Mouse (Mus musculus) right cerebral cortex, postnatal 25 days (tissue): ENCODE measurements around the gene Zfp1.
"Not testable (repeated sequence)": the region's sequence is repeated elsewhere in the genome, so short reads cannot be mapped to it uniquely, and the experiment has no call there.

Source experiments
- DNase-seq: peaks from one replicate; pipeline ENCODE4 v3.0.0; 2022

Gene Zfp1

DNA sequence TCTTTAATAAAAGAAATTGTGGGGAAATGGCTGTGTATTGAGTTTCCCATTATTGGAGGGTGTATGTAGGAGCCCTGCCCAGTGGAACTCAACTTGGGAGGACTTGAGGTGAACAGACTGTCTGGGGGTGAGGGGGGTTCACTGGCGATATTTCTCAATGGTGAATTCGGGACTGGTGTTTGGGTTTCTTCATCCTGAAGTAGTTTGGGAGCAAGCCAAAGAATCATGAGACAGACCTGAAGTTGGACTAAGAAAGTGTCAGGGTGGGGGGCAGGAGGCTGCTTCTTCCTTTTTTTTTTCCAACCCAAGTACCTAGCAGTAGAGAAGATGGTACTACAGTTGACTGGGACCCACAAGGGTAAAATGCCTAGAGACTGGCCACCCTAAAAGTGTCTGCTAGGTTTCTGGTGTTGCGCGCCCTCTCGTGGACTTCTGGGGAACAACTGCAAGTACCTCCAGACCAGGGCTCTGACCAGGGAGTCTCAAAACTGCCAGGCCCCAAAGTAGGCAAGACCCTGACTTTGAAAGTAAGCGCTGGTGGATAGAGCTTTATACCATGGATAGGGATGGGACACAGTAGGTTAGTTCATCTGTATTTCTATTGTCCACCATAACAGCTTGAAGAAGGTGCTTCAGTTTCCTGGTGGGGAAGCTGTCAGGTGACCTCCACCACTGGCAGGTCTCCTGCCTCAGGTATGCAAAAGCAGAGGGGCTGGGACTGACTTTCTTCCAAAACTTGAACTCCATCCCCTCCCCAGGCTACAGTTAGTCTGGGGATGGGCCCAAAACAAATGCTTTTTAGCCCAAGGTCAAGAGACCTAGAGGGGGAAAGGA is 17.3 kb upstream of the Zfp1 start:
- no peak for DNase-seq

DNA sequence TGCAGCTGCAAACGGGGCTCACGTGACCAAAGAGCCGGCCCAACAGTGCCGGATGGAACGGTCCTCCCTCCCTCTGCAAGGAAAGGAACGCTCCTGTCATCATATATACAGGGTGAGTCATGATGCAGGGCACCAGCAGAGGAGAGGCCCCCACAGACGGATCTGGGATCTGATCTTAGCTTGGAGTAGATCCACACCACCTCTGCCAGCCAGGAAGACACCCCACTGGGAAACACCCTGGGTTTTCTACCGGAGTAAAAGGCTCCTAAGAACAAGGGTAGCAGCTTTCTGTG is 16.7 kb upstream of the Zfp1 start:
- no peak for DNase-seq

DNA sequence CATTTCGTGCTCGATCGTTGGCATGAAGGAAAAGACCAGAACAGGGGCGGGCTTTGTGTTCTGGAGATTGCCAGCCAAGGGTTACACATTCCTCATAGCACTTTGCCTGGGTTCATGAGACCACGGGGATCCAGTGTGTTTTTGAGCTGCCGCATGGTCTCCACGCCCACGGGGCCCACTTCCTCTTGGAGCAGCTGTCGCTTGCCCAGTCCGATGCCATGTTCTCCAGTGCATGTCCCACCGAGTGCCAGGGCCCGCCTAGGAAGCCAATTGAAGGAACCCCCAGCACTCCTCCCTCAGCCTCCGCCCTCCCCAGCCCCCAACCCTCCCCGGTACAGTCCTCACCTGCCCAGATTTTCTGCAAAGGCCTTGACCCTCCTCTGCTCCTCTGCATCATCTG is 16.3 kb upstream of the Zfp1 start:
- no peak for DNase-seq

DNA sequence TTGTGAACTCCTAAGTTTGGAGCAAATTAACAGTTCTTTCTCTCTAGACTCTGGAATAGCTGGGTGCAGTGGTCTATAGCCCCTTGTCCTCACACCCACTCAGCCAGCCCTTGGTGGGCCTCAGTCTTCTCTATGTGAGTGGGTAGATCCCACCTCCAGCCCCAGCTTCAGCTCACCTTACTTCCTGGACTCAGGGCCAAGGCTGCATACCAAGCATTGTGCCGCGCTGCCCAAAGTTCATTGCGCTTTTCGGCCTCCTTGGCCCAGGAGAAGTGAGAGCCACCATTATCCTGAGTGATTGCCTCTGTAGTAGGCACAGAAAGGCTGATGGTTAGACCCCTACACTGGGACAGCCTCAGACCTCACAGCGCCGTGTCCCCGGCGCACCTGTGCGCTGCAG is 15.3 kb upstream of the Zfp1 start:
- DNase-seq, result no peak

GRCm38 (mm10) chr8:111628401-111628800 is 14.8 kb upstream of the Zfp1 start:
- DNase-seq, result no peak

DNA sequence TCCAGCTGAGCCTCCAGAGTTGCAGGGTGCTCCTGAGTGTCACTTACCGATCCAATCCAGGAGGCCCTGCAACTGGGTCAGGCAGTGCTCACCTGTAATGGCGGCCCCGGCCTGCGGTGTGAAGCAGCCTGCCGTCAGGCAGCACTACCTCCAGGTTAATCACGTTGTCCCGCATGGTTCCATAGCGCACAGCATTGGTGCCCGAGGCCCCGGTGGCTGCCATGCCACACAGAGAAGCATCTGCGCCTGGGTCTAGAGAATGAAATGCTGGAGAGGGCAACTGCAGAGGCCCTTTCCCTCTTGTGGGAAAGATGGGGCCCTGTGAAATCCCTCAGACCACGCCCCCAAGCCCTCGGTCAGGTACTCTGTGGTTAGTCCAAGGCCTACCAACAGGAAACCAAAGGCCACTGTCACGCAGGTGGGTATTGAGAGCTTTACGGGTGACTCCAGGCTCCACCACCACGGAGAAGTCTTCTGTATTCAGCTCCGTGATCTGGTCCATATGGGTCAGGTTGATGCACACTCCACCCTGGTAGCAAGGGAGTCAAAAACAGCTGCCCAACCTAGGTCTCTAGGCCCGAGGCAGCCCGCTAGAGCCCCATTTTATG is 14.2 kb upstream of the Zfp1 start:
- no peak for DNase-seq

GRCm38 (mm10) chr8:111630105-111630521 is 13.1 kb upstream of the Zfp1 start, which contains the start of gene Ldhd:
Gene Ldhd (minus strand): TSS chr8:111630374.
- DNase-seq, result no peak

DNA sequence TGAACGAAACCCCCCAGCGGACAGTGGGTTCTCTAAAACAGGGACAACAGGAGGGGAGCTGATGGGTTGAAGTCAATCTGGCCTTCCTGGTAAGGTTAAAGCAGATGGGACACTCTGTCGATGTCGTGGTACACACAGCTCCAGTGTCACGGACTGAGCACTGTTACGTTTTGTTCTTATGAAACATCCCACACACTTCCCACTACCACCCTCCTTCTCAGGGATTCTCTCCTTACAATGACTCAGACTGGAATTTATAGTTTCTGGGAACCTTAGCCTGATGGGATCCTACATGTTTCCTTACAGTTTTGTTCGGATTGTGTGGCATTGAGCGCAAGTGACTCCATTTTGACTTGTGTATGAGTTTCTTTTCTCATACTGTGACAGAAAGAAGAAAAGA is 11.6 kb upstream of the Zfp1 start:
- DNase-seq, result no peak

DNA sequence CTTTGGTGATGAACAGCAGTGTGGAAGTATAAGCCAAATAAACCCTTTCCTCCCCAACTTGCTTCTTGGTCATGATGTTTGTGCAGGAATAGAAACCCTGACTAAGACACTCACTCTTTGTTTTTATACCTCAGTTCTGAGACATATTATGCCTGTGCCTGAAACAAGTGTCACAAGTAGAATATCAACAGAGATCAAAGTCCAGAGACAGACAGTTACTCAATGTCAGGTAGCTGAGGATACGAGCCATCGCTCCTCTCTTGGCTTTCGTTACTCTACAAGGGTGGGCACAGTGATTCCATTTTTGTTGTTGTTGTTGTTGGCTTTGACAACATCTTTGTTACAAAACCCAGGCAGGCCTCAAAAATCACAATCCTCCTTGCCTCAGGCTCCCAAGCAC is 10.2 kb upstream of the Zfp1 start:
- DNase-seq, result no peak

- DNase-seq, result no peak
Measured at GRCm38 (mm10) chr8:111638086-111638485, 5.1 kb upstream of the Zfp1 start.

GRCm38 (mm10) chr8:111641064-111641463 is 2.1 kb upstream of the Zfp1 start:
- DNase-seq, result no peak

- DNase-seq, result no peak
Measured at GRCm38 (mm10) chr8:111642496-111642895, 705 bp upstream of the Zfp1 start.

DNA sequence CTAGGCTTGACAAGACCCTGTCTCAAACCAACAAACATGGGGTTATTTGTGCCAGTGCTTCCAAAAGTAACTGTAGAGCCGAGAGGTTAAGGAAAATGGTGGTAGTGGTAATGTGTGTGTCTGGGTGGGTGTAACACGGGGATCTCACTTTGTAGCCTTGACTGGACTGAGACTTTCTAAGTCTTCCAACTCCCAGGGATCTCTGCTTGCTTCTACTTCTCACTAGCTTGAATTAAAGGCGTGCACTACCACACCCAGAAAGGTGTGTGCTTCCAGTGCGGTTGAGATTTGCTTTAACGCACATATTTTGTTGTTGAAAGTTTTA is 300 bp upstream of the Zfp1 start:
- no peak for DNase-seq

GRCm38 (mm10) chr8:111644286-111645051 is 1.3 kb downstream of the Zfp1 start:
- DNase-seq, result not testable (repeated sequence)

- no peak for DNase-seq
Measured at GRCm38 (mm10) chr8:111645715-111646114, 2.5 kb downstream of the Zfp1 start.

DNA sequence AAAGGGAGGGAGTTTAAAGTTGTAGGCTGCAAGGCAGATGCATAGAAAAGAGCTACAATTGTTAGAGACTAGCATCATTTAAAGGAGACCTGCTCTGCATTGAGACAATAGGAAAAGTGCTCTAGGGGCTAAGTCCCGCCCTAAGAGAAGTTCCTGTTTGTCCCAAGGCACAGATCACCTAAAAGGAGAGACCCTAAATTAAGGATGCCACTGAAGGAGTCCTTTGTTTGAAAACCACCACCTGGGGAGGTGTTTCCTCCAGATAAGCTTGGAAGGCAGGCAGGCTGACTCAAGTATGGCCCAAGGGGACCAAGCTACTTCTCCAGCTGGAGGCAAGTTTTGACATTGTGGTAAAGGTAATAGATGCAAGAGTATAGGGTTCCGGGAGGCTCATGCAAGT is 5.6 kb downstream of the Zfp1 start:
- DNase-seq, result no peak

DNA sequence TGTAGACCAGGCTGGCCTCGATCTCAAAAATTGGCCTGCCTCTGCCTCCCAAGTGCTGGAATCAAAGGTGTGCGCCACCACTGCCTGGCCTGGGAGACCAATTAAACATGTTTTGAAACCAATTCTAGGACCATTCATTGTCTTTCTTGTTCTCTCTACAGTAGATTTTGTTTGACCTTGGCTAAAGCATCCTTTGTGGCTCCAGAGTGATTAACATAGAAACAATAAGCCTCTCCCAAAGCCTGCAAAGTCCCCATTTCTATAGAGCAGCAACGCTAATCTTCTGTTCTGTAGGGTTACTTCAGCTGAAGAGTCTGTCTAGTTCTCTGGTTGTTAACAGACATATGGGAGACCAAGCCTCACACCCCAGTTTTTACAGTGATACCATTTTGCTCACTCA is 7.5 kb downstream of the Zfp1 start:
- no peak for DNase-seq

DNA sequence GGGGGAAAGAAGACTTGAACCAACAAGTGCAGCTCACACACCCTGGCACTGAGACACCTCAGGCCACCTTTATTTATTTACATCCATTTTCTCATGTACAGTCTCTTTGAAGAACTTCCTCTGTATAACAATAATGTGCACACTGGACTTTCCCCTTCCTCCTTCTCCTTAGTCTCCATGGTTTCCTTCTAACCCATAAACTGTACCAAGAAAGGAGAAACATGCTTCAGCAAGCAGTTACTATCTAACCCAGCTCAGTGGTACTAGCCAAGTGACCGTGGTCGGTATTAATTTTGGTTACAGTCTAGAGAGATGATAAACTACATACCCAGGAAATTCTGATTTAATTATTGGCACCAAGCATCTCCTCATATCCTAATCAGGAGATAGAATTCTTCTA is 10.3 kb downstream of the Zfp1 start:
- no peak for DNase-seq

DNA sequence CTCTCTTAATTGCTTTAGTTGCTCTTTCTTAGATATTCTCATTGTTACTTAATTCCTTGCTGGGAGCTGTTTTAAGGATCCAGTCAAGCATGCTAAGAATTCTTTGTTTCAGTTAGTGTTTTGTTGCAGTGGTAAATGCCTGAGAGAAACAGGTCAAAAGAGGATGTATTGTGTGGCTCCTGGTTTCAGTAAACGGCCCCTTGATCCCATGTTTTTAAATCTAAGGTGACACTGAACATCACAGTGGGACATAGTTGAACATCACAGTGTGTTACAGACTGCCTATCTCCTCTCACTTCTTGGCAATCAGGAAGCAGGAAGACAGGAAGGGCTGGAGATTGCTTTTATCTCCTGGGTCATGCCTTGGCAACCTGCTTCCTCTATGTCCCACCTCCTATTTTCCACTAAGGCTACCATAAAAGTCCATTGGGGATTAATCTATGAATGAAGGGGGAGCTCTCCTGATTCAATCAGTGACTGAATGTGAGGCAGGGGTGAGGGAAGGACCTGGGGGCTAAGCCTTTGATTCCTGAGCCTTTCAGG is 14.2 kb downstream of the Zfp1 start:
- DNase-seq, result no peak

DNA sequence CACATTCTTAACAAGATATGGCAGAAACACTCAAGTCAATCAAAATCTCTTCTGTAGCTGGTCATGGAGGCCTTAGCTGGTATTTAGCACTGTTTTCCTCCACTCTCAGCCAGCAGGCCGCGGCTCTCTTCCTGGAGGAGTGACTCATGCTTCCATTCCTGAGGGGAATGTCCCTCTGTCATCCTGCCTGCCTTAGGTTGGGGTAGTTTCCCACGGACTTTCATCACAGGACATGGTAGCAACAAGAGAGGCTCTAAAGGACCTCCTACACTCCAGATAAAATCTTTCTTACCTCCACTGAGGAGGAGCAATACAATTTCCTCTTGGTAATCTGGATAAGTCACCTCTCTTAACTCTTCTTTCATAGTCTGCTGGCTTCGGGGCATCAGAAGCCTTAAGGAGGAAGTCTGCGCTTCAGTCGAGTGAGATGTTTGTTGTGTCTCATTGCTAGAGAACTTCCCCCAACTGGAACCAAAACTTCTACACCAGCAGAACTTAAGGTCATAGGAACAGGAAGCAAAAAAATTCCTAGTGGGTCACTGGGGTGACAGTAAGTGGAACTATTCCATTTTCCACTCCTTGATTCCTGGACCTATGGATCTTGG is 15.7 kb downstream of the Zfp1 start:
- no peak for DNase-seq

DNA sequence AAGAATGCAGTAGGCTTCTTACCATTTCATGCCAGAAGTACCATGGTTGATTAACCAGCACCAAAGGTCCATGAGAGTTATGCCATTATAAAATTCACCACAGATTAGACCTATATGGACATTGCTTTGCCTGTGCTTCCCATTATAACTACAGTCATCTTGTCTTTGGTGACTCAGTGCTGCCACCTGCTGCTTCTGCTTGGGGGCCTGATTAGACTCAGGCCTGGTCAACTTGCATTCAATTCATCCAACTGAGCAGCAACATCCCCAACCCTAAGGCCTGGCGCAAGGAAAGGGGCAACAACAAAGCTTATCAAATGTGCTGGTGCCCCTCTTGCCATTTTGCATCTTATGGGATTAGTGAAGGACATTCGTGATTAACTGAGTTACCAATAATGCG is 19.3 kb downstream of the Zfp1 start:
- peak; percentile 52 for DNase-seq

DNA sequence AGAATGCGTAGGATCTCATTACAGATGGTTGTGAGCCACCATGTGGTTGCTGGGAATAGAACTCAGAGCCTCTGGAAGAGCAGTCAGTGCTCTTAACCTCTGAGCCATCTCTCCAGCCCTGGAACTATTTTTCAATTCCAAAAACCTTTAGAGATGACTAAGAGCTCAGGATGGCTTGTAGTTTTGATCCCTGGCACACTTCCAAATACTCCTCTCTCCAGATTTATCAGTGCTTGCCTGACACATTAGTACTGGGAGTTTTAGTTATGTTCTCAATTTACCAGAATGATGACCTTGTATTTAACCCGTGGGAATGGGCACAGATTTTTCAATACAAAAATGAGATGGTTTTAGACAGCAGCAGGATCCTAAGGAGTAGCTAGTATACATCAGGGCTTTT is 23.6 kb downstream of the Zfp1 start:
- no peak for DNase-seq

GRCm38 (mm10) chr8:111676237-111676636 is 33.0 kb downstream of the Zfp1 start:
- no peak for DNase-seq

DNA sequence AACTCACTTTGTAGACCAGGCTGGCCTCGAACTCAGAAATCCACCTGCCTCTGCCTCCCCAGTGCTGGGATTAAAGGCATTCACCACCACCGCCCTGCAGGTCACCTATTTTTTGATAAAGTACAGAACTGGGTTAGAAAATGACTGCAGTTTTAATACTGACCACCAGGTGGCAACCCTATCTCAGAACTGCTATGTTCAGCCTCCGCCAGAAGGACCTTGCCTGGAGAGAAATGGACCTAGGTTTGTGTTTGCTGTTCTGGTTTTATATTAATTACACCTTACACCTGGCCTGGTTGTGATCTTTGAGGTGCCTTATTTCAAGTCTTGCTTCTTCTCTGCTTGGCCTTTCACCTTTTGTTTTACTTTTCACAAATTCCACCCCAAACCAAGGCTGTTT is 34.9 kb downstream of the Zfp1 start:
- DNase-seq, result peak; percentile 36
